Mouse (Mus musculus): ENCODE results near the gene Ccdc91. TPM values are rescaled to one million over a fixed set of nuclear protein-coding genes. Genes with fewer than 3 reads are reported as not detected.

Gene Ccdc91
- polyA plus RNA-seq, 1 experiment = not detected

- H3K4me3 ChIP-seq (ENCODE audit: insufficient read depth, low read depth, low read length) = no peak overlapping the region
- 62% methylated on average over 6 of the region's 6 CpGs for whole genome bisulfite sequencing
- H3K27ac ChIP-seq (ENCODE audit: insufficient read depth, low read depth, low read length) = no peak overlapping the region
- TF ChIP-seq CTCF (IDR thresholded peaks at IDR 0.05; ENCODE audit: insufficient read depth, low read depth, low read length) (no peak), POLR2A (IDR thresholded peaks at IDR 0.05; ENCODE audit: insufficient read depth, low read depth, low read length) (no peak)
- H3K4me1 ChIP-seq (ENCODE audit: control insufficient read depth, insufficient read depth, low read length) = peaks cover 2% of the 10 kb centered on the region; the same call in 1 of the 2 replicates
Observed at GRCm38 (mm10) chr6:147555591-147555990, 80.0 kb downstream of the Ccdc91 start.

GRCm38 (mm10) chr6:147559316-147559715 is 83.7 kb downstream of the Ccdc91 start:
- WGBS = 89% methylated on average over 3 of the region's 3 CpGs
- H3K27ac ChIP-seq (ENCODE audit: insufficient read depth, low read depth, low read length) = no peak overlapping the region
- TF ChIP-seq POLR2A (IDR thresholded peaks at IDR 0.05; ENCODE audit: insufficient read depth, low read depth, low read length) = no peak
- no peak for TF ChIP-seq CTCF (IDR thresholded peaks at IDR 0.05; ENCODE audit: insufficient read depth, low read depth, low read length)
- peaks cover 2% of the 10 kb centered on the region; the same call in 1 of the 2 replicates for H3K4me1 ChIP-seq (ENCODE audit: control insufficient read depth, insufficient read depth, low read length)
- H3K4me3 ChIP-seq (ENCODE audit: insufficient read depth, low read depth, low read length) = no peak overlapping the region

- Histone ChIP-seq H3K27ac (ENCODE audit: insufficient read depth, low read depth, low read length) (no peak overlapping the region), H3K4me1 (ENCODE audit: control insufficient read depth, insufficient read depth, low read length) (peaks cover 2% of the 10 kb centered on the region; the same call in 1 of the 2 replicates), H3K4me3 (ENCODE audit: insufficient read depth, low read depth, low read length) (no peak overlapping the region)
- TF ChIP-seq CTCF (IDR thresholded peaks at IDR 0.05; ENCODE audit: insufficient read depth, low read depth, low read length) (no peak), POLR2A (IDR thresholded peaks at IDR 0.05; ENCODE audit: insufficient read depth, low read depth, low read length) (no peak)
Observed at GRCm38 (mm10) chr6:147560436-147560835, 84.8 kb downstream of the Ccdc91 start.

GRCm38 (mm10) chr6:147569246-147569645 is 93.6 kb downstream of the Ccdc91 start:
- 83% methylated on average over 5 of the region's 5 CpGs for WGBS
- Histone ChIP-seq H3K4me3 (ENCODE audit: insufficient read depth, low read depth, low read length) (no peak overlapping the region), H3K27ac (ENCODE audit: insufficient read depth, low read depth, low read length) (no peak overlapping the region), H3K4me1 (ENCODE audit: control insufficient read depth, insufficient read depth, low read length) (peaks cover 4% of the 10 kb centered on the region)
- TF ChIP-seq POLR2A (IDR thresholded peaks at IDR 0.05; ENCODE audit: insufficient read depth, low read depth, low read length) = no peak
- no peak for TF ChIP-seq CTCF (IDR thresholded peaks at IDR 0.05; ENCODE audit: insufficient read depth, low read depth, low read length)

- 23% methylated on average over 4 of the region's 4 CpGs for WGBS
- 0 out of 2 replicates have a peak overlapping the region, but pooled peaks have one; percentile 5 for H3K27ac ChIP-seq (ENCODE audit: insufficient read depth, low read depth, low read length)
- TF ChIP-seq POLR2A (IDR thresholded peaks at IDR 0.05; ENCODE audit: insufficient read depth, low read depth, low read length) = no peak
- TF ChIP-seq CTCF (IDR thresholded peaks at IDR 0.05; ENCODE audit: insufficient read depth, low read depth, low read length) = no peak
- no peak overlapping the region for H3K4me3 ChIP-seq (ENCODE audit: insufficient read depth, low read depth, low read length)
- peaks cover 13% of the 10 kb centered on the region for H3K4me1 ChIP-seq (ENCODE audit: control insufficient read depth, insufficient read depth, low read length)
Observed at GRCm38 (mm10) chr6:147573137-147573536, 97.5 kb downstream of the Ccdc91 start.

GRCm38 (mm10) chr6:147574454-147575182 is 99.0 kb downstream of the Ccdc91 start:
- 0 out of 2 replicates have a peak overlapping the region, but pooled peaks have one; percentile 26 for H3K27ac ChIP-seq (ENCODE audit: insufficient read depth, low read depth, low read length)
- peaks cover 13% of the 10 kb centered on the region for H3K4me1 ChIP-seq (ENCODE audit: control insufficient read depth, insufficient read depth, low read length)
- 59% methylated on average over 5 of the region's 5 CpGs for WGBS
- TF ChIP-seq POLR2A (IDR thresholded peaks at IDR 0.05; ENCODE audit: insufficient read depth, low read depth, low read length) (no peak), CTCF (IDR thresholded peaks at IDR 0.05; ENCODE audit: insufficient read depth, low read depth, low read length) (no peak)
- no peak overlapping the region for H3K4me3 ChIP-seq (ENCODE audit: insufficient read depth, low read depth, low read length)

- Histone ChIP-seq H3K4me3 (ENCODE audit: insufficient read depth, low read depth, low read length) (no peak overlapping the region), H3K4me1 (ENCODE audit: control insufficient read depth, insufficient read depth, low read length) (peaks cover 13% of the 10 kb centered on the region), H3K27ac (ENCODE audit: insufficient read depth, low read depth, low read length) (no peak overlapping the region)
- 70% methylated on average over 11 of the region's 11 CpGs for WGBS
- TF ChIP-seq POLR2A (IDR thresholded peaks at IDR 0.05; ENCODE audit: insufficient read depth, low read depth, low read length) (no peak), CTCF (IDR thresholded peaks at IDR 0.05; ENCODE audit: insufficient read depth, low read depth, low read length) (no peak)
Observed at GRCm38 (mm10) chr6:147575183-147575784, 99.7 kb downstream of the Ccdc91 start.

GRCm38 (mm10) chr6:147587675-147588074 is 112.0 kb downstream of the Ccdc91 start:
- no peak overlapping the region for H3K27ac ChIP-seq (ENCODE audit: insufficient read depth, low read depth, low read length)
- TF ChIP-seq CTCF (IDR thresholded peaks at IDR 0.05; ENCODE audit: insufficient read depth, low read depth, low read length) (no peak), POLR2A (IDR thresholded peaks at IDR 0.05; ENCODE audit: insufficient read depth, low read depth, low read length) (no peak)
- WGBS = 94% methylated on average over 3 of the region's 3 CpGs
- H3K4me1 ChIP-seq (ENCODE audit: control insufficient read depth, insufficient read depth, low read length) = no peaks in the 10 kb centered on the region
- H3K4me3 ChIP-seq (ENCODE audit: insufficient read depth, low read depth, low read length) = no peak overlapping the region

- WGBS = 86% methylated on average over 10 of the region's 10 CpGs
- no peaks in the 10 kb centered on the region for H3K4me1 ChIP-seq (ENCODE audit: control insufficient read depth, insufficient read depth, low read length)
- H3K4me3 ChIP-seq (ENCODE audit: insufficient read depth, low read depth, low read length) = no peak overlapping the region
- no peak overlapping the region for H3K27ac ChIP-seq (ENCODE audit: insufficient read depth, low read depth, low read length)
- TF ChIP-seq POLR2A (IDR thresholded peaks at IDR 0.05; ENCODE audit: insufficient read depth, low read depth, low read length) (no peak), CTCF (IDR thresholded peaks at IDR 0.05; ENCODE audit: insufficient read depth, low read depth, low read length) (no peak)
Observed at GRCm38 (mm10) chr6:147606666-147607065, 131.0 kb downstream of the Ccdc91 start.
